Mouse (Mus musculus) Patski (cell line): ENCODE measurements around the gene Copg1. TPM values are rescaled to one million over a fixed set of nuclear protein-coding genes. Genes with fewer than 3 reads are reported as not detected.
A peak's percentile ranks its signal among the peaks of the same experiment; 100 is the strongest.

Experiments
- ATAC-seq: fragments of 100-300 bp; one replicate; pipeline ENCODE4 v1.8.0; 2021
- CTCF ChIA-PET: fragments of 350-600 bp; sonication (Branson Sonifier 250); formaldehyde crosslinking; loops from one replicate; lab custom pipeline; 2022; ENCODE audit warnings: inconsistent platforms; lab: Charles Lee
- POLR2A ChIA-PET: fragments of 350-600 bp; sonication (Branson Sonifier 250); formaldehyde crosslinking; loops from one replicate; lab custom pipeline; 2022; ENCODE audit warnings: antibody characterized with exemption, inconsistent platforms; lab: Charles Lee
- DNase-seq: peaks from one replicate; pipeline ENCODE4 v3.0.0-alpha.2; 2011; ENCODE audit warnings: low read depth, low spot score
- H3K27me3 ChIP-seq: fragments of 371-371 bp; one replicate; pipeline ENCODE4 v1.5.1; 2021
- CTCF ChIP-seq: fragments of 100-300 bp; IDR thresholded peaks from one replicate; pipeline ENCODE4 v1.5.1; 2021
- in situ Hi-C: fragments of 300-500 bp; cut with MboI; formaldehyde crosslinking; loops from 3 replicates; pipeline ENCODE4 v1.11.1; 2018; ENCODE audit warnings: low pct_unique_long_range_greater_than_20kb, mixed read lengths
- polyA plus RNA-seq: library from polyadenylated mRNA; unstranded; gene quantifications from one replicate; pipeline ENCODE4 v1.2.3, GENCODE M21; 2021

The Copg1 gene
- polyA plus RNA-seq, 1 experiment from 2014 or later, result 128 TPM

DNA sequence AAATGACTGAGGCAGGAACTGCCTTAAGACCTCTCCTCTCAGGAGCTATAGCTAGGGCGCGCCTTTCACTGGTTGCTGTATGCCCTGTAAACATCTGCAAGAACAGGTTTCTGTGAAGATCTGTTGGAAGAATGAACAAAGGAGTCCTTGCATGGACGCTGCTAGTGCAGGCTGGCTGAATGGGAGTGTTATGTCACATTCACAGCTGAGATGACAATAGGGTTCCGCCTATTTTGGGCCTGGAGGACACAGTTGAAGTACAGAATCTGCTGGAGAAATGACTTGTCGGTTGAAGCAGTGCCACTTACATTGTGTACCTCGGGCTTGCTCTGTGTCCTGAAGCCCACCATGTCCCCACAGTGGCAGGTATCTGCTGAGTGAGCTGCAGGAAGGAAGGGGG is 21.6 kb downstream of the Copg1 start:
- TF ChIP-seq CTCF, result no peak
- no peaks in the 10 kb centered on the region for H3K27me3 ChIP-seq
- ATAC-seq (no peak), DNase-seq (no peak)
- in situ Hi-C loops, result loop anchor here (5.0 to 25.0 kb wide), 3 partner anchors 83 to 578 kb away; no protein-coding TSS in a partner anchor
- ChIA-PET POLR2A (no interaction called here), CTCF (no interaction called here)

DNA sequence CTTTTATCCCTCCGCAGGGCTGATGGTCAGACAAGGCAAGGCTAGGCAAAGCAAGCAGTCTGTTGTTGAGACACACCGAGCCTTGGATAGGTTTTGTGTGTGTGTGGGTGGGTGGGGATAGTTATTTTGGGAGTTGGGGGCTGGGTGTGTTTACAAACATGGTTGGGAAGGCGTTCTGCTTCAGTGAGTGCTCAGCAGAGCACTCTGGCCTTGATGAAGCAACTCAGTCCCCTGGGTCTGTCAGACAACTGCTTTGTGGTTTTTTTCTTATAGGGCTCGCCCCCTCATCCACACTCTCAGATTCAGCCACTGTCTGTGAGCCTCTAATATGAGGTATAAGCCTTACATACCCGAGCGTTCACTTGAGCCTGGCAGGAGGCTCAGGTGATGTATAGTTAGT is 23.9 kb downstream of the Copg1 start:
- POLR2A ChIA-PET, result interaction anchor here (1.1 kb wide), 1 partner anchor 12 kb away, joined by 4 read pairs; no protein-coding TSS in a partner anchor
- CTCF ChIA-PET, result no interaction called here
- in situ Hi-C loops, result loop anchor here (25.0 kb wide), 1 partner anchor 576 kb away; no protein-coding TSS in a partner anchor
- DNase-seq, result no peak
- no peak for ATAC-seq
- TF ChIP-seq CTCF, result no peak
- no peaks in the 10 kb centered on the region for H3K27me3 ChIP-seq

DNA sequence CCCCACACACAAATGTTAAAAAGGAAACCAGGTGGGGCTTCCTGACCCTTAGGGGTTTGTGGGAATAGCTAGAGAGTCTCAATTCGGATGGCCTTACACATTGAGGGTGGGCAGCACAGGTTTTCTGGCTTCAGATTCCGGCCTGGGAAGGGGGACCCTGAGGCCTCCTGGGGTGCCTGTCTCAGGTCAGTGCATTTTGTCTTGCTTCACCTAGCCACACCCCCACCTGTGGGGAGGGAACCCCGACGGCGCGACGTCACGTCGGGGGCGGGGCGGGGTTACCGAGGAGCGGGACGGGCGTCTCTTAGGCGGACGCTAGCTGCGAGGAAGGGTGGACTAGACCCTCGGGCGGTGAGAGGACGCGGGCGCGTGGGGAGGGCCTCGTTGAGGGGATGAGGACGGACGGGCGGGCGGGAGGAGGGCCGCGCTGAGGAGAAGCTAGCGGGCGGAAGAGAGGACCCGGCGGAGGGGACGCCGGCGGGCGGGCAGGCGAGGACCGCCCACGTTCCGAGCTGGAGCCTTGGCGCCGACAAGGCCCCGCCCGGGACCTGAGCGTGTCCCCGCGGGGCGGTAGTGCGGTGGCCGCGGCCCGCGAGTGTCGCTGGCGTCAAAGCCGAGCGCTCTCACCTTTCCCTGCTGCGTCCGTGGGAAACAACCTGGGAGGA is 26.2 kb downstream of the Copg1 start, which contains the start of gene Hmces:
Hmces (plus strand) TSS at position 275 of the 665 bp plus-strand sequence.
- ChIA-PET POLR2A (interaction anchor here (0.6 to 1.0 kb wide), 3 partner anchors 23 to 109 kb away, joined by 3 read pairs; no protein-coding TSS in a partner anchor), CTCF (interaction anchor here (1.2 kb wide), 1 partner anchor 27 kb away, joined by 3 read pairs; no protein-coding TSS in a partner anchor)
- no peak for DNase-seq
- peak; percentile 36 for ATAC-seq
- H3K27me3 ChIP-seq, result no peaks in the 10 kb centered on the region
- no peak for TF ChIP-seq CTCF
- in situ Hi-C loops, result loop anchor here (25.0 kb wide), 1 partner anchor 574 kb away; no protein-coding TSS in a partner anchor

DNA sequence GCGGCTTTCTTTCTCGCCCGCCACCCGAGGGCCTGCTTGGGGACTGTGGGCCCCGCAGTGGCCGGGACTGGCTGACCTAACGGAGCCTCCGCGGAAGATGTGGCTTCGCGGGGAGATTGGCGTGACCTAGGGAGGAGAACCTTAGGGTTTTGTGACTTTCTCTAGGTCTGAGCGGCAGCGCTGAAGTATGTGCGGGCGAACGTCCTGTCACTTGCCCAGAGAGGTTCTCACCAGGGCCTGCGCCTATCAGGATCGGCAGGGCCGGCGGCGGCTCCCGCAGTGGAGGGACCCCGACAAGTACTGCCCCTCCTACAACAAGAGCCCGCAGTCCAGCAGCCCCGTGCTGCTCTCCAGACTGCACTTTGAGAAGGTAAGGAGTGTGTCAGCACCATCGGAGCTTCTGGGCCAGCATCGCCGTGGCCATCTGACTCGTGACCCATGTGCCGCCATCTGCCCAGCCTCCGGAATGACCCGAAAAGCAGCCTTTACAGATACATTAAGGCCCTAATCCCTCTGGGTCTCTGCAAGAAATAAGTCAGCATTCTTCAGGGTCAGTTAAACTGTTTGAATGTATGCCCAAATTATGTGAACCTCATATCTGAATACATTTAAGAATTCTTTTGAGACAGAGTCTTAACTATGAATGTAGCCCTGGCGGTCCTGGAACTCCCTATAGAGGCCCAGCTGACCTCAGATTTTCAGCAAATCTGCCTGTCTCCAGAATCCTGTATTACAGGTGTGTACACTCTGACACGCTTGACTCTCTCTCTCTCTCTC is 26.9 kb downstream of the Copg1 start:
- no peaks in the 10 kb centered on the region for H3K27me3 ChIP-seq
- in situ Hi-C loops, result loop anchor here (25.0 kb wide), 1 partner anchor 573 kb away; no protein-coding TSS in a partner anchor
- DNase-seq (no peak), ATAC-seq (peak; percentile 33)
- ChIA-PET POLR2A (interaction anchor here (1.0 to 1.3 kb wide), 2 partner anchors 24 to 77 kb away, joined by 3 to 4 read pairs; no protein-coding TSS in a partner anchor), CTCF (no interaction called here)
- no peak for TF ChIP-seq CTCF

DNA sequence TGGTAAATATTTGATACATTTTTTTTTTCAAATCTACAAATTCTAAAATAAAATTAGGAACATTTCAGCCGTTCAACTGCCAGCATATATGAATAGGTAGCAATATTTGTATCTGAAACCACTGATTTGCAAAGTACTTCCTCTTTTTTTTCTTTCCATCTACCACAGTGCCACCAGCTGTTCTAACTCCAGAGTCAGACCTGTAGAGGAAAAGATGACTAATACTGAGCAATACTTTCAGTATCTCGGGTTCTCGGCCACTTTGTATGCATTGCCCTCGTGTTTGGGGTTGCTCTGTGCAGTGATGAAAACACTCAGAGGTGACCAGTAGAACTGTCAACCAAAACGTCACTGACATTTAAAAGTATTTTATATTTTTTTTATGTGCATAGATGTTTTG is 28.3 kb downstream of the Copg1 start:
- CTCF ChIA-PET, result no interaction called here

GRCm38 (mm10) chr6:87921201-87921600 is 33.6 kb downstream of the Copg1 start:
- ATAC-seq (no peak), DNase-seq (no peak)
- ChIA-PET CTCF (interaction anchor here (0.9 to 1.4 kb wide), 2 partner anchors 15 to 71 kb away, joined by 3 to 6 read pairs; no protein-coding TSS in a partner anchor), POLR2A (interaction anchor here (0.7 kb wide), 1 partner anchor 196 kb away, joined by 5 read pairs; no protein-coding TSS in a partner anchor)
- H3K27me3 ChIP-seq, result no peaks in the 10 kb centered on the region
- no peak for TF ChIP-seq CTCF
- in situ Hi-C loops, result loop anchor here (25.0 kb wide), 1 partner anchor 566 kb away; no protein-coding TSS in a partner anchor

More for the DNA sequence above, 28.3 kb downstream of the Copg1 start:
- DNase-seq (no peak), ATAC-seq (no peak)
- no peak for TF ChIP-seq CTCF
- in situ Hi-C loops, result loop anchor here (25.0 kb wide), 1 partner anchor 571 kb away; no protein-coding TSS in a partner anchor
- POLR2A ChIA-PET, result interaction anchor here (0.7 to 1.3 kb wide), 2 partner anchors 20 to 76 kb away, joined by 3 to 4 read pairs; no protein-coding TSS in a partner anchor
- H3K27me3 ChIP-seq, result no peaks in the 10 kb centered on the region

GRCm38 (mm10) chr6:87923624-87924023 is 36.0 kb downstream of the Copg1 start:
- CTCF ChIA-PET, result no interaction called here
- POLR2A ChIA-PET, result interaction anchor here (0.9 kb wide), 1 partner anchor 12 kb away, joined by 4 read pairs; no protein-coding TSS in a partner anchor
- DNase-seq (no peak), ATAC-seq (no peak)
- H3K27me3 ChIP-seq, result no peaks in the 10 kb centered on the region
- TF ChIP-seq CTCF, result no peak
- in situ Hi-C loops, result loop anchor here (25.0 kb wide), 1 partner anchor 564 kb away; no protein-coding TSS in a partner anchor

- no peak for ATAC-seq
- no peaks in the 10 kb centered on the region for H3K27me3 ChIP-seq
- no peak for TF ChIP-seq CTCF
- no peak for DNase-seq
- ChIA-PET POLR2A (no interaction called here), CTCF (no interaction called here)
- in situ Hi-C loops, result no loop called here
These were observed 47.4 kb downstream of the Copg1 start for GRCm38 (mm10) chr6:87935037-87935436.

- POLR2A ChIA-PET, result no interaction called here
- no peaks in the 10 kb centered on the region for H3K27me3 ChIP-seq
- DNase-seq (no peak), ATAC-seq (no peak)
- in situ Hi-C loops, result no loop called here
- no peak for TF ChIP-seq CTCF
- CTCF ChIA-PET, result no interaction called here
These were observed 49.7 kb downstream of the Copg1 start for GRCm38 (mm10) chr6:87937178-87937788.

DNA sequence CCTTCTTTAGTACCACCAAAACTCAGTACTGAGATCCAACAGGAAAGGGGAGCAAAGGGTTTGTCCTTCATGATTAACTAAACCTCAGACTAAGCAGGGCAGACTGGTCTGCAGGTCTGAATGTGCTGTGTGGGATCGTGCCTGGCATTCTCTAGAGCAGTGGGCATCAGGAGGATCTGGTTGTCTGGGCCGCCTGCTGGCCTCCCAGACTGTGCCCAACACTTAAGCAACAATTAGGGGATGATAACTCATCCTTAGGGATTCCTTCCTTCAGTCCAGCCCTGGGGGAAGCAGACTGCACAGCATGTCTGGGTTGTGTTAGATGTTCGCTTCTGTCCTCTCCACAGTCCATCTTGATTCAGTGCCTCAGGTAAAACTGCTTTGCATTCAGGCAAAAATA is 51.3 kb downstream of the Copg1 start:
- ATAC-seq (no peak), DNase-seq (no peak)
- in situ Hi-C loops, result no loop called here
- ChIA-PET POLR2A (no interaction called here), CTCF (no interaction called here)
- H3K27me3 ChIP-seq, result no peaks in the 10 kb centered on the region
- TF ChIP-seq CTCF, result no peak
